Mouse (Mus musculus) forebrain, postnatal 0 days (tissue): ENCODE measurements around the gene Mid1. TPM values are rescaled to one million over a fixed set of nuclear protein-coding genes. Genes with fewer than 3 reads are reported as not detected.
"Not testable (repeated sequence)": the region's sequence is repeated elsewhere in the genome, so short reads cannot be mapped to it uniquely, and the experiment has no call there.

Experiments used
- ATAC-seq: fragments of 200-750 bp; cut with Nextera tagmentation; 2 replicates; pipeline ENCODE4 v1.8.0; 2017; ENCODE audit warnings: mild to moderate bottlenecking, moderate library complexity
- DNase-seq: peaks from one replicate; pipeline ENCODE4 v3.0.0-alpha.2; 2015
- H3K27ac ChIP-seq: fragments of 300-500 bp; sonication (generic); 2 replicates; pipeline ENCODE4 v1.5.1; 2014; ENCODE audit warnings: low read depth, mild to moderate bottlenecking, antibody characterized with exemption, low read length, moderate library complexity, mixed read lengths
- H3K27me3 ChIP-seq: fragments of 300-500 bp; sonication (generic); 2 replicates; pipeline ENCODE4 v1.6.1; 2014; ENCODE audit warnings: mild to moderate bottlenecking, low read length, mixed read lengths; ENCODE audit not compliant: insufficient read depth
- H3K36me3 ChIP-seq: fragments of 300-500 bp; sonication (generic); 2 replicates; pipeline ENCODE4 v1.6.1; 2014; ENCODE audit warnings: mild to moderate bottlenecking, moderate library complexity; ENCODE audit not compliant: insufficient read depth
- H3K4me1 ChIP-seq: fragments of 300-500 bp; sonication (generic); 2 replicates; pipeline ENCODE4 v1.6.1; 2014; ENCODE audit warnings: antibody characterized with exemption; ENCODE audit not compliant: insufficient read depth
- H3K4me2 ChIP-seq: fragments of 300-500 bp; sonication (generic); 2 replicates; pipeline ENCODE4 v1.6.1; 2014; ENCODE audit warnings: low read depth, mild to moderate bottlenecking, moderate library complexity
- H3K4me3 ChIP-seq: fragments of 300-500 bp; sonication (generic); 2 replicates; pipeline ENCODE4 v1.5.1; 2014; ENCODE audit warnings: low read depth, low read length, mixed read lengths
- H3K9ac ChIP-seq: fragments of 300-500 bp; sonication (generic); 2 replicates; pipeline ENCODE4 v1.6.1; 2014; ENCODE audit warnings: mild to moderate bottlenecking
- H3K9me3 ChIP-seq: fragments of 300-500 bp; sonication (generic); 2 replicates; pipeline ENCODE4 v1.6.1; 2016; ENCODE audit warnings: low read length
- CTCF ChIP-seq: sonication (generic); IDR thresholded peaks from 2 replicates; pipeline ENCODE4 v1.5.1; 2016; ENCODE audit warnings: antibody characterized with exemption, control low read depth, low read depth
- WGBS: fragments of 180-500 bp; shearing (Covaris S2); extraction: QIAGEN DNeasy Blood & Tissue Kit; methylation state at CpG from one replicate; pipeline ENCODE4 v1.1.7; 2014; 5-methylcytosine and 5-hydroxymethylcytosine counted together
- polyA plus RNA-seq: library from polyadenylated mRNA; unstranded; fragments of >200 nt; fragmentation: Nextera tagmentation; extraction: Ambion mirVana; gene quantifications from 2 replicates; pipeline ENCODE4 v1.2.1, GENCODE M21; 2015
- total RNA-seq: library from RNA; depleted of rRNA; stranded (reverse); fragments of >200 nt; gene quantifications from 2 replicates; pipeline ENCODE4 v1.2.3, GENCODE M21; 2014

The Mid1 gene
- total and polyA plus RNA-seq, 2 experiments from 2014 or later = 4.2 to 5.7 TPM

GRCm38 (mm10) chrX:169950596-169950995, 265.6 kb downstream of the Mid1 start:
- no peak for TF ChIP-seq CTCF
- H3K27ac ChIP-seq = no peak overlapping the region
- no peak for DNase-seq
- no peaks in the 10 kb centered on the region for H3K27me3 ChIP-seq
- no peak overlapping the region for H3K4me2 ChIP-seq
- no peaks in the 10 kb centered on the region for H3K9me3 ChIP-seq
- H3K4me1 ChIP-seq = no peaks in the 10 kb centered on the region
- H3K4me3 ChIP-seq = no peak overlapping the region
- no peaks in the 10 kb centered on the region for H3K36me3 ChIP-seq
- ATAC-seq = no peak
- 47% methylated on average over 1 of the region's 1 CpGs for WGBS
- no peak overlapping the region for H3K9ac ChIP-seq

GRCm38 (mm10) chrX:169969337-169969736, 284.3 kb downstream of the Mid1 start:
- no peaks in the 10 kb centered on the region for H3K27me3 ChIP-seq
- no peak overlapping the region for H3K9ac ChIP-seq
- DNase-seq (no peak), ATAC-seq (no peak)
- no peaks in the 10 kb centered on the region for H3K4me1 ChIP-seq
- 93% methylated on average over 1 of the region's 1 CpGs for WGBS
- no peak overlapping the region for H3K27ac ChIP-seq
- no peak overlapping the region for H3K4me3 ChIP-seq
- no peaks in the 10 kb centered on the region for H3K36me3 ChIP-seq
- H3K9me3 ChIP-seq = no peaks in the 10 kb centered on the region
- no peak for TF ChIP-seq CTCF
- H3K4me2 ChIP-seq = no peak overlapping the region

- not testable (repeated sequence) for H3K27me3 ChIP-seq, H3K36me3 ChIP-seq, H3K4me1 ChIP-seq, H3K9ac ChIP-seq, H3K4me3 ChIP-seq, H3K9me3 ChIP-seq, DNase-seq, H3K4me2 ChIP-seq, H3K27ac ChIP-seq, ATAC-seq
- 89% methylated on average over 3 of the region's 3 CpGs for WGBS
Observed at GRCm38 (mm10) chrX:169969765-169970164, 284.8 kb downstream of the Mid1 start.

- H3K4me3 ChIP-seq, H3K27me3 ChIP-seq, H3K9ac ChIP-seq, H3K4me2 ChIP-seq, H3K9me3 ChIP-seq, H3K4me1 ChIP-seq, DNase-seq, H3K27ac ChIP-seq, ATAC-seq, H3K36me3 ChIP-seq: not testable (repeated sequence)
- WGBS = 85% methylated on average over 7 of the region's 7 CpGs
Observed at GRCm38 (mm10) chrX:169970546-169970945, 285.5 kb downstream of the Mid1 start.

GRCm38 (mm10) chrX:169971562-169971961, 286.6 kb downstream of the Mid1 start:
- H3K27ac ChIP-seq, H3K4me3 ChIP-seq, H3K4me1 ChIP-seq, H3K4me2 ChIP-seq, DNase-seq, H3K9ac ChIP-seq, H3K36me3 ChIP-seq, H3K9me3 ChIP-seq, ATAC-seq, H3K27me3 ChIP-seq: not testable (repeated sequence)
- WGBS = 88% methylated on average over 6 of the region's 6 CpGs

- not testable (repeated sequence) for H3K4me1 ChIP-seq, H3K27me3 ChIP-seq, H3K9me3 ChIP-seq, ATAC-seq, DNase-seq, H3K27ac ChIP-seq, H3K9ac ChIP-seq, H3K36me3 ChIP-seq, H3K4me3 ChIP-seq, H3K4me2 ChIP-seq
- WGBS = 77% methylated on average over 2 of the region's 2 CpGs
Observed at GRCm38 (mm10) chrX:169972131-169972530, 287.1 kb downstream of the Mid1 start.

GRCm38 (mm10) chrX:169972791-169973494, 287.9 kb downstream of the Mid1 start:
- ATAC-seq, H3K27ac ChIP-seq, H3K4me1 ChIP-seq, H3K4me3 ChIP-seq, H3K4me2 ChIP-seq, H3K27me3 ChIP-seq, H3K36me3 ChIP-seq, H3K9ac ChIP-seq, H3K9me3 ChIP-seq: not testable (repeated sequence)
- WGBS = 70% methylated on average over 6 of the region's 6 CpGs
- DNase-seq = peak; percentile 18

- not testable (repeated sequence) for H3K4me2 ChIP-seq, DNase-seq, H3K27me3 ChIP-seq, ATAC-seq, H3K27ac ChIP-seq, H3K4me1 ChIP-seq, H3K4me3 ChIP-seq, H3K9me3 ChIP-seq, H3K9ac ChIP-seq, H3K36me3 ChIP-seq
- 66% methylated on average over 3 of the region's 3 CpGs for WGBS
Observed at GRCm38 (mm10) chrX:169973806-169974205, 288.8 kb downstream of the Mid1 start.

- ATAC-seq, H3K36me3 ChIP-seq, DNase-seq, H3K4me2 ChIP-seq, H3K9me3 ChIP-seq, H3K4me1 ChIP-seq, H3K4me3 ChIP-seq, H3K27ac ChIP-seq, H3K27me3 ChIP-seq, H3K9ac ChIP-seq: not testable (repeated sequence)
- 61% methylated on average over 4 of the region's 4 CpGs for WGBS
Observed at GRCm38 (mm10) chrX:169974456-169974855, 289.5 kb downstream of the Mid1 start.

- H3K4me3 ChIP-seq, H3K36me3 ChIP-seq, ATAC-seq, H3K9ac ChIP-seq, H3K4me2 ChIP-seq, H3K27me3 ChIP-seq, H3K4me1 ChIP-seq, H3K27ac ChIP-seq, H3K9me3 ChIP-seq: not testable (repeated sequence)
- peak; percentile 7 for DNase-seq
- WGBS = 57% methylated on average over 6 of the region's 6 CpGs
Observed at GRCm38 (mm10) chrX:169974974-169975373, 290.0 kb downstream of the Mid1 start.
